Mouse (Mus musculus) ES-Bruce4 (cell line): ENCODE measurements around the gene Ano6. TPM values are rescaled to one million over a fixed set of nuclear protein-coding genes. Genes with fewer than 3 reads are reported as not detected.

Experiments used
- H3K27ac ChIP-seq: 2 replicates; pipeline ENCODE4 v1.5.1; 2012; ENCODE audit warnings: low read length, inconsistent platforms; ENCODE audit not compliant: insufficient read depth
- H3K27me3 ChIP-seq: 2 replicates; pipeline ENCODE4 v1.6.1; 2012; ENCODE audit warnings: mild to moderate bottlenecking, low read length, inconsistent platforms; ENCODE audit not compliant: control insufficient read depth, poor library complexity, insufficient read depth, severe bottlenecking
- H3K36me3 ChIP-seq: 2 replicates; pipeline ENCODE4 v1.6.1; 2012; ENCODE audit warnings: inconsistent platforms, mild to moderate bottlenecking, low read length, moderate library complexity; ENCODE audit not compliant: control insufficient read depth, poor library complexity, insufficient read depth, severe bottlenecking
- H3K4me1 ChIP-seq: one replicate; pipeline ENCODE4 v1.8.1; 2011; ENCODE audit warnings: low read length; ENCODE audit not compliant: control insufficient read depth, insufficient read depth
- H3K4me3 ChIP-seq: 2 replicates; pipeline ENCODE4 v1.5.1; 2011; ENCODE audit warnings: low read depth, mild to moderate bottlenecking, low read length
- H3K9ac ChIP-seq: 2 replicates; pipeline ENCODE4 v1.6.1; 2012; ENCODE audit warnings: low read depth, mild to moderate bottlenecking, inconsistent platforms; ENCODE audit not compliant: poor library complexity, severe bottlenecking
- H3K9me3 ChIP-seq: replicated peaks from 2 replicates; pipeline ENCODE4 v1.6.1; 2012; ENCODE audit warnings: mild to moderate bottlenecking, low read length, inconsistent platforms; ENCODE audit not compliant: control insufficient read depth, poor library complexity, insufficient read depth, severe bottlenecking
- CTCF ChIP-seq: IDR thresholded peaks from one replicate; pipeline ENCODE4 v1.8.1; 2011; ENCODE audit warnings: low read depth, low read length
- EP300 ChIP-seq: IDR thresholded peaks from 2 replicates; pipeline ENCODE4 v1.6.1; 2011; ENCODE audit warnings: low read depth, low read length; ENCODE audit not compliant: insufficient read depth
- POLR2A ChIP-seq: IDR thresholded peaks from one replicate; pipeline ENCODE4 v1.8.1; 2011; ENCODE audit warnings: low read length; ENCODE audit not compliant: insufficient read depth
- polyA plus RNA-seq: library from polyadenylated mRNA; stranded (reverse); fragments of >200 nt; gene quantifications from 2 replicates; pipeline ENCODE4 v1.2.4, GENCODE M21; 2011; ENCODE audit warnings: low read depth; ENCODE audit not compliant: missing spikeins, insufficient read depth, insufficient read length

Gene Ano6
- polyA plus RNA-seq, 1 experiment, result 42.5 TPM

- no peaks in the 10 kb centered on the region for H3K4me1 ChIP-seq
- H3K4me3 ChIP-seq, result no peak overlapping the region
- H3K27ac ChIP-seq, result no peak overlapping the region
- H3K36me3 ChIP-seq, result peaks cover 2% of the 10 kb centered on the region; the same call in 1 of the 2 replicates
- H3K9me3 ChIP-seq, result no peaks in the 10 kb centered on the region
- no peak overlapping the region for H3K9ac ChIP-seq
- no peaks in the 10 kb centered on the region for H3K27me3 ChIP-seq
- no peak for TF ChIP-seq POLR2A
- TF ChIP-seq CTCF, result no peak
- no peak for TF ChIP-seq EP300
Observed at GRCm38 (mm10) chr15:95967516-95968196, 177.0 kb downstream of the Ano6 start.

GRCm38 (mm10) chr15:95969596-95969995 is 179.0 kb downstream of the Ano6 start:
- Histone ChIP-seq H3K27me3 (no peaks in the 10 kb centered on the region), H3K4me3 (no peak overlapping the region), H3K9me3 (no peaks in the 10 kb centered on the region), H3K36me3 (peaks cover 2% of the 10 kb centered on the region; the same call in 1 of the 2 replicates), H3K27ac (no peak overlapping the region), H3K9ac (no peak overlapping the region), H3K4me1 (no peaks in the 10 kb centered on the region)
- TF ChIP-seq CTCF (no peak), POLR2A (no peak), EP300 (no peak)

GRCm38 (mm10) chr15:95970176-95970575 is 179.5 kb downstream of the Ano6 start:
- H3K4me1 ChIP-seq, result no peaks in the 10 kb centered on the region
- no peak overlapping the region for H3K4me3 ChIP-seq
- H3K9me3 ChIP-seq, result no peaks in the 10 kb centered on the region
- no peaks in the 10 kb centered on the region for H3K27me3 ChIP-seq
- H3K27ac ChIP-seq, result no peak overlapping the region
- no peak for TF ChIP-seq EP300
- TF ChIP-seq POLR2A, result no peak
- TF ChIP-seq CTCF, result no peak
- no peak overlapping the region for H3K9ac ChIP-seq
- H3K36me3 ChIP-seq, result peaks cover 2% of the 10 kb centered on the region; the same call in 1 of the 2 replicates

- H3K4me1 ChIP-seq, result no peaks in the 10 kb centered on the region
- TF ChIP-seq POLR2A (no peak), CTCF (no peak), EP300 (no peak)
- H3K4me3 ChIP-seq, result no peak overlapping the region
- H3K36me3 ChIP-seq, result no peaks in the 10 kb centered on the region; the same call in 1 of the 2 replicates
- H3K27ac ChIP-seq, result no peak overlapping the region
- no peaks in the 10 kb centered on the region for H3K9me3 ChIP-seq
- no peak overlapping the region for H3K9ac ChIP-seq
- H3K27me3 ChIP-seq, result no peaks in the 10 kb centered on the region
Observed at GRCm38 (mm10) chr15:95970691-95971090, 180.0 kb downstream of the Ano6 start.

- no peaks in the 10 kb centered on the region for H3K27me3 ChIP-seq
- H3K4me1 ChIP-seq, result no peaks in the 10 kb centered on the region
Observed at GRCm38 (mm10) chr15:95971302-95971701, 180.7 kb downstream of the Ano6 start.

GRCm38 (mm10) chr15:95972156-95972555 is 181.5 kb downstream of the Ano6 start:
- TF ChIP-seq EP300, result no peak
- TF ChIP-seq CTCF, result no peak
- no peak for TF ChIP-seq POLR2A
- H3K27me3 ChIP-seq, result no peaks in the 10 kb centered on the region
- no peak overlapping the region for H3K9ac ChIP-seq
- no peaks in the 10 kb centered on the region; the same call in 1 of the 2 replicates for H3K36me3 ChIP-seq
- no peak overlapping the region for H3K27ac ChIP-seq
- H3K9me3 ChIP-seq, result no peaks in the 10 kb centered on the region
- no peaks in the 10 kb centered on the region for H3K4me1 ChIP-seq
- no peak overlapping the region for H3K4me3 ChIP-seq

More at GRCm38 (mm10) chr15:95971302-95971701, 180.7 kb downstream of the Ano6 start:
- Histone ChIP-seq H3K9ac (no peak overlapping the region), H3K36me3 (no peaks in the 10 kb centered on the region; the same call in 1 of the 2 replicates), H3K4me3 (no peak overlapping the region), H3K9me3 (no peaks in the 10 kb centered on the region), H3K27ac (no peak overlapping the region)
- no peak for TF ChIP-seq POLR2A
